Mouse (Mus musculus) layer of hippocampus, adult 11-12 months (tissue): ENCODE measurements at regions not wholly inside any gene's neighbourhood (a gene's known extent, or its start where the extent isn't known, plus 50 kb on each side); places are given as distances from the start of the nearest gene placed in this dataset.
"Not testable (repeated sequence)": the region's sequence is repeated elsewhere in the genome, so short reads cannot be mapped to it uniquely, and the experiment has no call there.

ENCODE experiments used
- DNase-seq: peaks from one replicate; pipeline ENCODE4 v3.0.0; 2022; ENCODE audit warnings: low spot score

DNA sequence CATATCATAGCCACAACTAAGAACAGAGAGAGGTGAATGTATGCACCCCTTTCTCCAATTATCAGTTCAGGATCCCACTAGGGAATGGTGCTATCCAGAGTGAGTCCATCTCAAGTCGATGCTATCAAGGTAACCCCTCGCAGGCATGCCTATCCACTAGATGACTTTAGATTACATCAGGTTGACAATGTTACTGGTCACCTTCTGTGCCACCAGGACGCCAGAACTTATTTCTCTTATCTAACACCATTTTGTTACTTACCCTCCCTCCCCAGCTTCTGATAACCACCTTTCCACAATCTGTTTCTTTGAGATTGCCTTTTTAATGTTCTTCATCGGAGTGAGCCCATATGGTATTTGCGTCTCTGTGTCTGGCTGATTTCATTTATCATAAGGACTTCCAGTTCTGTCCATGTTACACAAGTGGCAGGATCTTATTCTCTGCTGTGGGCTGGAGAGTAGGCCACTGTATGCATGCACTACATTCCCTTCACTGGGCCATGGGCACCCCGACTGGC is 57.9 kb upstream of the Klf13 start:
- DNase-seq = no peak

GRCm38 (mm10) chr7:63995255-63995980 is 56.7 kb upstream of the Klf13 start:
- DNase-seq = no peak

GRCm38 (mm10) chr7:63994769-63995168 is 56.1 kb upstream of the Klf13 start:
- DNase-seq = not testable (repeated sequence)

- DNase-seq = no peak
These were observed 53.4 kb upstream of the Klf13 start for GRCm38 (mm10) chr7:63992155-63992554.

- peak; percentile 71 for DNase-seq
These were observed 52.6 kb upstream of the Klf13 start for GRCm38 (mm10) chr7:63991085-63992010.

GRCm38 (mm10) chr7:63990312-63991028 is 51.8 kb upstream of the Klf13 start:
- no peak for DNase-seq

DNA sequence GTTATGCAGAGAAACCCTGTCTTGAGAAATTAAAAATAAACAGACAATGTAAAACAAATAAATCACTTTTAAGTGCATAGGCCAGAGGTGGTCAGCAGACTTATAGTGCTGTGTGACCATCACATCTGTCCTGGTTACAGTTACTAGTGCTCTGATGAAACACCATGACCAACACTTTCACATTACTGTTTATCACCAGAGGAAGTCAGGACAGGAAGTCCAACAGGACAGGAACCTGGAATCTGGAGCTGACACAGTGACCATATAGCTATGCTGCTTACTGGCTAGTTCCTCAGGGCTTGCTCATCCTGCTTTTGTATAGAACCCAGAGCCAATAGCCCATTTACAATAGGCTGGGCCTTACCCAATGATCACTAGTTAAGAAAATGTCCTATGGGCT is 51.0 kb upstream of the Klf13 start:
- no peak for DNase-seq
